Mouse (Mus musculus): ENCODE results near the gene 6030458C11Rik. TPM values are rescaled to one million over a fixed set of nuclear protein-coding genes. Genes with fewer than 3 reads are reported as not detected.

Gene 6030458C11Rik
- 23.9 and 25.4 TPM in 2 replicates for polyA plus RNA-seq (2015; fragmentation: Nextera tagmentation; extraction: Ambion mirVana)

GRCm38 (mm10) chr15:12824197-12824952, at the start of gene 6030458C11Rik, which contains the start of gene Drosha:
Gene 6030458C11Rik (minus strand): TSS chr15:12824649.
Gene Drosha (plus strand): TSS chr15:12824815.
- Histone ChIP-seq H3K9me3 (replicated peaks) (no peaks in the 10 kb centered on the region), H3K9ac (peak within 1 kb of the TSS; percentile 82), H3K27ac (replicated peaks) (peak within 1 kb of the TSS; percentile 89), H3K4me3 (replicated peaks) (peak within 1 kb of the TSS; percentile 74), H3K4me2 (peak within 1 kb of the TSS; percentile 84), H3K27me3 (no peaks in the 10 kb centered on the region), H3K4me1 (replicated peaks) (peaks cover 63% of the 10 kb centered on the region), H3K36me3 (replicated peaks) (peaks cover 49% of the 10 kb centered on the region)
- peak; percentile 97 for ATAC-seq (ENCODE audit: insufficient read depth)
- under 1% methylated on average over 67 of the region's 67 CpGs for WGBS (ENCODE audit: insufficient replicate concordance)

GRCm38 (mm10) chr15:12867269-12867668, 42.8 kb upstream of the 6030458C11Rik start:
- WGBS (ENCODE audit: insufficient replicate concordance), result 35% methylated on average over 8 of the region's 8 CpGs
- no peak overlapping the region for H3K9ac ChIP-seq
- no peak overlapping the region for H3K27ac ChIP-seq (replicated peaks)
- ATAC-seq (ENCODE audit: insufficient read depth), result no peak
- H3K27me3 ChIP-seq, result no peaks in the 10 kb centered on the region
- H3K9me3 ChIP-seq (replicated peaks), result no peaks in the 10 kb centered on the region
- no peak overlapping the region for H3K4me2 ChIP-seq
- no peak overlapping the region for H3K4me3 ChIP-seq (replicated peaks)
- H3K4me1 ChIP-seq (replicated peaks), result no peaks in the 10 kb centered on the region
- peaks cover 50% of the 10 kb centered on the region for H3K36me3 ChIP-seq (replicated peaks)

GRCm38 (mm10) chr15:12865595-12866314, 41.3 kb upstream of the 6030458C11Rik start:
- no peak overlapping the region for H3K27ac ChIP-seq (replicated peaks)
- H3K27me3 ChIP-seq, result no peaks in the 10 kb centered on the region
- H3K4me1 ChIP-seq (replicated peaks), result no peaks in the 10 kb centered on the region
- no peaks in the 10 kb centered on the region for H3K9me3 ChIP-seq (replicated peaks)
- H3K9ac ChIP-seq, result no peak overlapping the region
- 57% methylated on average over 7 of the region's 7 CpGs for WGBS (ENCODE audit: insufficient replicate concordance)
- peaks cover 61% of the 10 kb centered on the region for H3K36me3 ChIP-seq (replicated peaks)
- H3K4me3 ChIP-seq (replicated peaks), result no peak overlapping the region
- no peak for ATAC-seq (ENCODE audit: insufficient read depth)
- no peak overlapping the region for H3K4me2 ChIP-seq

- WGBS (ENCODE audit: insufficient replicate concordance), result 48% methylated on average over 1 of the region's 1 CpGs
- Histone ChIP-seq H3K36me3 (replicated peaks) (peaks cover 74% of the 10 kb centered on the region), H3K4me3 (replicated peaks) (no peak overlapping the region), H3K4me2 (no peak overlapping the region), H3K27me3 (no peaks in the 10 kb centered on the region), H3K4me1 (replicated peaks) (peaks cover 7% of the 10 kb centered on the region), H3K27ac (replicated peaks) (no peak overlapping the region), H3K9ac (no peak overlapping the region), H3K9me3 (replicated peaks) (no peaks in the 10 kb centered on the region)
- ATAC-seq (ENCODE audit: insufficient read depth), result no peak
These were observed 39.2 kb upstream of the 6030458C11Rik start for GRCm38 (mm10) chr15:12863669-12864068.

- H3K4me3 ChIP-seq (replicated peaks), result no peak overlapping the region
- no peak overlapping the region for H3K27ac ChIP-seq (replicated peaks)
- H3K9ac ChIP-seq, result no peak overlapping the region
- 68% methylated on average over 3 of the region's 3 CpGs for WGBS (ENCODE audit: insufficient replicate concordance)
- peaks cover 70% of the 10 kb centered on the region for H3K36me3 ChIP-seq (replicated peaks)
- ATAC-seq (ENCODE audit: insufficient read depth), result no peak
- H3K4me2 ChIP-seq, result no peak overlapping the region
- no peaks in the 10 kb centered on the region for H3K9me3 ChIP-seq (replicated peaks)
- no peaks in the 10 kb centered on the region for H3K27me3 ChIP-seq
- peaks cover 20% of the 10 kb centered on the region for H3K4me1 ChIP-seq (replicated peaks)
These were observed 37.6 kb upstream of the 6030458C11Rik start for GRCm38 (mm10) chr15:12862061-12862460.

GRCm38 (mm10) chr15:12858645-12859044, 34.2 kb upstream of the 6030458C11Rik start:
- Histone ChIP-seq H3K27ac (replicated peaks) (peak overlapping the region; percentile 80), H3K9ac (no peak overlapping the region), H3K4me2 (peak overlapping the region; percentile 44), H3K9me3 (replicated peaks) (no peaks in the 10 kb centered on the region), H3K4me1 (replicated peaks) (peaks cover 25% of the 10 kb centered on the region), H3K27me3 (no peaks in the 10 kb centered on the region), H3K36me3 (replicated peaks) (peaks cover 77% of the 10 kb centered on the region), H3K4me3 (replicated peaks) (no peak overlapping the region)
- ATAC-seq (ENCODE audit: insufficient read depth), result peak; percentile 72
- 39% methylated on average over 3 of the region's 3 CpGs for WGBS (ENCODE audit: insufficient replicate concordance)

GRCm38 (mm10) chr15:12857840-12858516, 33.5 kb upstream of the 6030458C11Rik start:
- H3K27ac ChIP-seq (replicated peaks), result peak overlapping the region; percentile 80
- ATAC-seq (ENCODE audit: insufficient read depth), result peak; percentile 89
- WGBS (ENCODE audit: insufficient replicate concordance), result 27% methylated on average over 12 of the region's 12 CpGs

GRCm38 (mm10) chr15:12856780-12857179, 32.3 kb upstream of the 6030458C11Rik start:
- H3K4me1 ChIP-seq (replicated peaks), result peaks cover 25% of the 10 kb centered on the region
- no peak overlapping the region for H3K9ac ChIP-seq
- H3K36me3 ChIP-seq (replicated peaks), result peaks cover 81% of the 10 kb centered on the region
- H3K27ac ChIP-seq (replicated peaks), result no peak overlapping the region
- H3K9me3 ChIP-seq (replicated peaks), result no peaks in the 10 kb centered on the region
- H3K4me2 ChIP-seq, result no peak overlapping the region
- 82% methylated on average over 6 of the region's 6 CpGs for WGBS (ENCODE audit: insufficient replicate concordance)
- ATAC-seq (ENCODE audit: insufficient read depth), result no peak
- H3K4me3 ChIP-seq (replicated peaks), result no peak overlapping the region
- H3K27me3 ChIP-seq, result no peaks in the 10 kb centered on the region

More at GRCm38 (mm10) chr15:12857840-12858516, 33.5 kb upstream of the 6030458C11Rik start:
- Histone ChIP-seq H3K4me1 (replicated peaks) (peaks cover 25% of the 10 kb centered on the region), H3K4me3 (replicated peaks) (no peak overlapping the region), H3K27me3 (no peaks in the 10 kb centered on the region), H3K9me3 (replicated peaks) (no peaks in the 10 kb centered on the region), H3K4me2 (peak overlapping the region; percentile 44), H3K36me3 (replicated peaks) (peaks cover 80% of the 10 kb centered on the region), H3K9ac (no peak overlapping the region)

- ATAC-seq (ENCODE audit: insufficient read depth), result no peak
- Histone ChIP-seq H3K27ac (replicated peaks) (no peak overlapping the region), H3K4me1 (replicated peaks) (peaks cover 16% of the 10 kb centered on the region), H3K9me3 (replicated peaks) (no peaks in the 10 kb centered on the region), H3K27me3 (no peaks in the 10 kb centered on the region), H3K4me2 (no peak overlapping the region), H3K4me3 (replicated peaks) (no peak overlapping the region), H3K9ac (no peak overlapping the region), H3K36me3 (replicated peaks) (peaks cover 81% of the 10 kb centered on the region)
- WGBS (ENCODE audit: insufficient replicate concordance), result 81% methylated on average over 8 of the region's 8 CpGs
These were observed 29.0 kb upstream of the 6030458C11Rik start for GRCm38 (mm10) chr15:12853471-12853870.

GRCm38 (mm10) chr15:12849373-12849772, 24.9 kb upstream of the 6030458C11Rik start:
- H3K36me3 ChIP-seq (replicated peaks), result peaks cover 90% of the 10 kb centered on the region
- H3K4me3 ChIP-seq (replicated peaks), result no peak overlapping the region
- 81% methylated on average over 4 of the region's 4 CpGs for WGBS (ENCODE audit: insufficient replicate concordance)
- H3K27me3 ChIP-seq, result no peaks in the 10 kb centered on the region
- no peak for ATAC-seq (ENCODE audit: insufficient read depth)
- H3K9me3 ChIP-seq (replicated peaks), result no peaks in the 10 kb centered on the region
- no peak overlapping the region for H3K4me2 ChIP-seq
- peaks cover 5% of the 10 kb centered on the region for H3K4me1 ChIP-seq (replicated peaks)
- no peak overlapping the region for H3K27ac ChIP-seq (replicated peaks)
- H3K9ac ChIP-seq, result no peak overlapping the region
